ENCODE assay signal across 8 mouse cellular contexts in the genomic region with DNA sequence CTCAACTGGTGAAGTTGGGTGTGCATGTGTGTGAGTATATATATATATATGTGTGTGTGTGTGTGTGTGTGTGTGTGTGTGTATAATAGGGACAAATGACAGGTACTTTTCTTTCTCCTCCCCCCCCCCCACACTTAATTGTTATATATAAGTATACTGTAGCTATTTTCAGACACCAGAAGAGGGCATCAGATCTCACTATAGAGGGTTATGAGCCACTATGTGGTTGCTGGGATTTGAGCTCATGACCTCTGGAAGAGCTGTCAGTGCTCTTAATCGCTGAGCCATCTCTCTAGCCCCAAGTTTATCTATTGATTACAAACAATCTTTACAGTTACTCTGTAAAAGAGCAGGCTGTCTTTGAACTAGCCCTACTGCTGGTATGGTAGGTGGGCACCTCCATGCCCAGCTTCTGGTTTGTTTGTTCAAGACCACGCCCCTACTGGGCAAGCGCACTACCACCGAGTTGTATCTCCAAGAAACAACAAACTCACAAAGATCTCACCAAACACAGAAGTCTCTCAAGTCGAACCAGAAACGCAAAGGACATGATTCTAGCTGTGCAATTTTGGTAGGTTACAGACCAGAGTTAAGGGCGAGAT. TPM values are rescaled to one million over a fixed set of nuclear protein-coding genes. Genes with fewer than 3 reads are reported as not detected.
A peak's percentile ranks its signal among the peaks of the same experiment; 100 is the strongest.
DNase-seq lines count a peak whose midpoint lies in the region; ATAC-seq and TF ChIP-seq lines count a peak whose summit lies in the region.

No protein-coding gene starts in this region.

- H3K4me1 ChIP-seq in lung, adult 2 months (ENCODE audit: control insufficient read depth, insufficient read depth, low read length), result no peaks in the 10 kb centered on the region; the same call in 1 of the 2 replicates
- peaks cover 12% of the 10 kb centered on the region; the same call in 1 of the 2 replicates for H3K4me1 ChIP-seq in embryonic facial prominence, embryonic 12.5 days
- H3K4me1 ChIP-seq in limb, embryonic 10.5 days, result peaks cover 16% of the 10 kb centered on the region
- peaks cover 11% of the 10 kb centered on the region; the same call in 1 of the 2 replicates for H3K4me1 ChIP-seq in olfactory bulb, adult 2 months (ENCODE audit: control insufficient read depth, insufficient read depth, low read length)

- peaks cover 18% of the 10 kb centered on the region for H3K36me3 ChIP-seq in embryonic facial prominence, embryonic 12.5 days
- peaks cover 20% of the 10 kb centered on the region for H3K36me3 ChIP-seq in limb, embryonic 10.5 days

- TF ChIP-seq CTCF in lung, adult 2 months (IDR thresholded peaks at IDR 0.05; ENCODE audit: insufficient read depth, low read length), result no peak
- TF ChIP-seq CTCF in olfactory bulb, adult 2 months (IDR thresholded peaks at IDR 0.05; ENCODE audit: insufficient read depth, low read depth, low read length), result no peak

- ATAC-seq in embryonic facial prominence, embryonic 12.5 days (ENCODE audit: insufficient number of reproducible peaks, insufficient read depth, low FRiP score, low TSS enrichment), result peak; percentile 52

- no peaks in the 10 kb centered on the region for H3K9me3 ChIP-seq in embryonic facial prominence, embryonic 12.5 days
- no peaks in the 10 kb centered on the region for H3K9me3 ChIP-seq in limb, embryonic 10.5 days (replicated peaks)

- peak overlapping the region; percentile 60 for H3K4me2 ChIP-seq in embryonic facial prominence, embryonic 12.5 days (replicated peaks)

- H3K4me3 ChIP-seq in lung, adult 2 months (replicated peaks; ENCODE audit: extremely low read depth, low read depth, low read length), result peak overlapping the region; percentile 60
- H3K4me3 ChIP-seq in embryonic facial prominence, embryonic 12.5 days, result peak overlapping the region; percentile 86
- peak overlapping the region; percentile 85 for H3K4me3 ChIP-seq in limb, embryonic 10.5 days
- H3K4me3 ChIP-seq in olfactory bulb, adult 2 months (ENCODE audit: insufficient read depth, low read depth, low read length), result peak overlapping the region; percentile 90

- H3K27ac ChIP-seq in embryonic facial prominence, embryonic 12.5 days, result peak overlapping the region; percentile 81; the same call in 1 of the 2 replicates
- H3K27ac ChIP-seq in limb, embryonic 10.5 days, result peak overlapping the region; percentile 86
- no peak overlapping the region for H3K27ac ChIP-seq in olfactory bulb, adult 2 months (ENCODE audit: insufficient read depth, low read depth, low read length)

- DNase-seq in lung, adult 2 months, result no peak
- DNase-seq in lung, postnatal 10 days, result no peak
- no peak for DNase-seq in limb, embryonic 10.5 days (ENCODE audit: low spot score)
- no peak for DNase-seq in yolk sac, embryonic 10.5 days (ENCODE audit: low spot score)
- no peak for DNase-seq in ovary, postnatal 10 days (ENCODE audit: low spot score)
- no peak for DNase-seq in thymus, postnatal 4 days

- no peak for TF ChIP-seq POLR2A in lung, adult 2 months (IDR thresholded peaks at IDR 0.05; ENCODE audit: borderline replicate concordance, extremely low read depth, low read depth, low read length)
- no peak for TF ChIP-seq POLR2A in olfactory bulb, adult 2 months (IDR thresholded peaks at IDR 0.05; ENCODE audit: insufficient read depth, low read depth, low read length)

- H3K27me3 ChIP-seq in embryonic facial prominence, embryonic 12.5 days, result no peaks in the 10 kb centered on the region
- no peaks in the 10 kb centered on the region for H3K27me3 ChIP-seq in limb, embryonic 10.5 days (ENCODE audit: low read depth, poor library complexity, severe bottlenecking)

- no peak overlapping the region for H3K9ac ChIP-seq in embryonic facial prominence, embryonic 12.5 days

- WGBS in lung, adult 2 months, result 3% methylated on average over 7 of the region's 7 CpGs
- 3% methylated on average over 7 of the region's 7 CpGs for WGBS in embryonic facial prominence, embryonic 12.5 days
- WGBS in limb, embryonic 10.5 days, result 3% methylated on average over 7 of the region's 7 CpGs
- 4% methylated on average over 7 of the region's 7 CpGs for WGBS in olfactory bulb, adult 2 months

RNA-seq across cellular contexts. Expression of gene Wdr4, which starts 0.3 kb away (rescaled TPM):
- polyA plus RNA-seq in lung, adult 2 months (2012; rRNA removed), result 20.1 and 20.6 TPM in 2 replicates
- polyA plus RNA-seq in embryonic facial prominence, embryonic 12.5 days (2016; fragmentation: Nextera tagmentation; extraction: Ambion mirVana), result 39.8 and 44.5 TPM in 2 replicates
- 69.5 and 73.2 TPM in 2 replicates for polyA plus RNA-seq in limb, embryonic 10.5 days (2016; fragmentation: Nextera tagmentation; extraction: Ambion mirVana)
- polyA plus RNA-seq in olfactory bulb, adult 2 months (2012; ENCODE audit: insufficient read depth, insufficient read length, low replicate concordance, missing spikeins), result not detected in 2 replicates

RNA-seq across cellular contexts. Expression of gene Ndufv3, which starts 0.5 kb away (rescaled TPM):
- 79.5 and 101 TPM in 2 replicates for polyA plus RNA-seq in lung, adult 2 months (2012; rRNA removed)
- 219 and 253 TPM in 2 replicates for polyA plus RNA-seq in embryonic facial prominence, embryonic 12.5 days (2016; fragmentation: Nextera tagmentation; extraction: Ambion mirVana)
- 201 and 213 TPM in 2 replicates for polyA plus RNA-seq in limb, embryonic 10.5 days (2016; fragmentation: Nextera tagmentation; extraction: Ambion mirVana)
- not detected in 2 replicates for polyA plus RNA-seq in olfactory bulb, adult 2 months (2012; ENCODE audit: insufficient read depth, insufficient read length, low replicate concordance, missing spikeins)

RNA-seq across cellular contexts. Expression of gene Pknox1, which starts 45.1 kb away (rescaled TPM):
- polyA plus RNA-seq in lung, adult 2 months (2012; rRNA removed), result 22.9 and 26.8 TPM in 2 replicates
- 26.7 and 27.1 TPM in 2 replicates for polyA plus RNA-seq in embryonic facial prominence, embryonic 12.5 days (2016; fragmentation: Nextera tagmentation; extraction: Ambion mirVana)
- polyA plus RNA-seq in limb, embryonic 10.5 days (2016; fragmentation: Nextera tagmentation; extraction: Ambion mirVana), result 37.6 and 40.2 TPM in 2 replicates
- 75.7 TPM in 1 of 2 replicates, not detected in the other for polyA plus RNA-seq in olfactory bulb, adult 2 months (2012; ENCODE audit: insufficient read depth, insufficient read length, low replicate concordance, missing spikeins)
